Mouse (Mus musculus) gastrocnemius, postnatal 4 days (tissue): Measurements from ENCODE around the gene Donson. TPM values are rescaled to one million over a fixed set of nuclear protein-coding genes. Genes with fewer than 3 reads are reported as not detected.

Source experiments
- DNase-seq, 2 experiments: peaks; one replicate each; pipeline ENCODE4 v3.0.0; 2021 to 2022; ENCODE audit warnings: low spot score in 2 of 2, mixed read lengths in 2 of 2
- total RNA-seq, 2 experiments: library from RNA; stranded (reverse); gene quantifications; 2 replicates each; pipeline ENCODE4 v1.2.3; 2021

Gene Donson
- total RNA-seq, 2 experiments from 2014 or later: 6.9 to 9.6 TPM

DNA sequence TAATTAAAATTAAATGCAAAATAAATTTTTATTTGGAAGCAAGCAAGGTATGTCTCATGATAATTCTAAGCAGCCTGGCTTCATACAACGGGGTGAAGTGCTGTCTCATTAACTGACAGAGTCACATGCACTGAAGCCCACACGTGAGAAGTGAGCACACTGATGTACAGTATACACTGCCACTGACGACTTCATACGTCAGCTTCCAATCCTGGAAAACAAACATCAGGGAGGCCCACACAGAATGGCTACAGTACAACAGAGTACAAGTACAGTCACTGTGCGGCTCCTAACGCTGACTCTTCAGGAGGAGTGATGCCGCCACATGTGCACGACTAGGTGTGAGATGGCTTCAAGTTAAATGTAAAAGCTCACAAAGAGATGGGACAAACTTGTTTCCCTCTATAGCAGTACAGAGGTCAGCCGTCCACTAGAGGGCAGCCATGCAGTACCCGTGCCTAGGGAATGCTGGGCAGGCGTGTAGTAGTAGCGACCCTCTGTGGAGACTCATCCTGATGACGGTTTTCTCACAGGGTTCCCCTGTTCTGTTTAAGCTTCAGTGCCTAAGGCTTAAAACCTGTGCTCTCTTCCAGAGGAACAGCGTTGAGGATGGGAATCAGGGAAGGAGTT, 6.0 kb upstream of the Donson start:
- peak; percentile 61 to 81 for DNase-seq

GRCm38 (mm10) chr16:91689791-91690190, 1.2 kb upstream of the Donson start:
- DNase-seq: no peak

GRCm38 (mm10) chr16:91688023-91688618, 449 bp downstream of the Donson start:
- no peak for DNase-seq

DNA sequence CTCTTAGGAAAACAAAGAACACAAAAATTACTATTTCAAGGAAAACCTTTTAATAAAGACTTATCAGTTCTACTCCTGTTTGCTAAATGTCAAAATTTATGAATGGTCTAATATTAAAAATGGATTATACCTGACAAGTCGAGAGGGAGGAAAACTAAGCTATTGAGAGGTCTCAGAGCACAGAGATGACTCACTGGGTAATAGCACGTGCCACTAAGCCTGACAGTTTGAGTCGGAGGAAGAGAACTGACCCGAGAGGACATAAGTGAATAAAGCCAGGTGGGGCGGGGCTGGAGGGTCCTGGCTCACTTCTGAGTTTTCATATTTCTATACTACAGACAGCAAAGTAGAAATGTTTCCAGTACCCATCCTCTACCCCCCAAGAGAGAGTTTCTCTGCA, 2.2 kb downstream of the Donson start:
- DNase-seq: no peak

DNA sequence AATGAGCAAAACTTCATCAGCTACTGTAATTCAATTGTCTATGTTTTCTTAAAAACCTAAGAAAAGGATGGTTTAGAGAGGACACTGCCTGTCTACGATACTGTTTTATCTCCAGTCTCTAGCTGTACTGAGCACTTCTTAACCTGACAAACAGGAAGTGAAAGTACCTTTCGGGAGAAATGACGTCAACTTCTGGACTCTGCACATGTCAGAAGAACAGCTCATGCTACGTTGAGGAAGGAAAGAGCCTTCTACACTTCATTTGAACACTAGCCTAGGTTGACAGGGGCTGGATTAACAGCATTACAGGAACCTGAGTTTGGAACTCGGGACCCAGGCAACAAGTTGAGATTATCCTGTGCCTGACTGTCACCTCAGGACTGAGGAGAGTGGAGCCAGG, 3.0 kb downstream of the Donson start:
- no peak for DNase-seq

DNA sequence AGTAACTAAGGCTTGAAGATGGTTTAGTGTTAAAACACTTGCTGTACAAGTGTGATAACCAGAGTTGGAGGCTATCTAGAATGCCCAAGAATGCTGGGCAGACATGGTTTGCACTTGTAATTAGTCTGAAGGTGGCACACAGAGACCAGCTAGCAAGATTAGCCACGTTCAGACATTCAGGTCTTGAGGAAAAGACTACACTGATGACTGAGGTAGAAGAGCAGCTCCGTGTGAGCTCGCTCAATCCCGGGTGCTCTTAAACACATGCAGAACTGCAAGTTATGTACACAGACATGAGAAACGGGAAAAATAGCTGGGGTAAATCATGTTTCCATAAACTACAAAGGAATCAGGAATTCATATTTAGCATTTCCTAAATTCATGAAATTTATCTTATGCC, 7.9 kb downstream of the Donson start:
- DNase-seq: no peak

- DNase-seq: no peak
Measured at GRCm38 (mm10) chr16:91678147-91678911, 10.2 kb downstream of the Donson start.

GRCm38 (mm10) chr16:91674500-91674899, 14.1 kb downstream of the Donson start:
- no peak for DNase-seq

DNA sequence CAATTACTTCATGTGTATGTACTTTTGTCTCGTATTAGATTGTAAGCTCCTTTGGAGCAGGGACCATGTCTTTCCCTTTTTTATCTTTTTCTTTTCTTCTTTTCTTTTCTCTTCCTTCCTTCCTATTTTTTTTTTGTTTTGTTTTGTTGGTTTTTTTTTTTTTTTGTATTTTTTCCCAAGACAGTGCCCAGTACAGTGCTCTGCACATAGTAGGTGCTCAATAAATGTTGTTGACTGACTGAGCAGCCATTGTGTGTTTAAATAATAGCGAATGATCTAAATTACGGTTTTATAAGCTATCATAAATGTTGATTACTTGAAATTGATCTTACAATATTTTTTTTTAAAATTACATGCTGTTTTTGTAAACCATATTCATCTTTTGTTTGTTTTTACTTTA, 24.8 kb downstream of the Donson start:
- no peak for DNase-seq

- DNase-seq: no peak
Measured at GRCm38 (mm10) chr16:91662336-91662735, 26.2 kb downstream of the Donson start.

- DNase-seq: no peak
Measured at GRCm38 (mm10) chr16:91661397-91661796, 27.2 kb downstream of the Donson start.

GRCm38 (mm10) chr16:91659798-91660197, 28.8 kb downstream of the Donson start:
- no peak for DNase-seq

DNA sequence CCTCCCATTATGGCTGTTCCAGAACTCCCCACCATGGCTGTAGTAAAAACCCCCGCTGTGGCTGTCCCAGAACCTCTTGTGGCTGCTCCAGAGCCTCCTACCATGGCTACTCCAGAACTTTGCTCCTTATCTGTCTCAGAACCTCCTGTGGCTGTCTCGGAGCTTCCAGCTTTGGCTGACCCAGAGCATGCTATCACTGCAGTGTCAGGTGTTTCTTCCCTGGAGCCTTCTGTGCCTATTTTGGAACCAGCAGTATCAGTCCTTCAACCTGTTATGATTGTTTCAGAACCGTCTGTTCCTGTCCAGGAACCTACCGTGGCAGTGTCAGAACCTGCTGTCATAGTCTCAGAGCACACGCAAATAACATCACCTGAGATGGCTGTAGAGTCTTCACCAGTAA, 30.1 kb downstream of the Donson start:
- no peak for DNase-seq

DNA sequence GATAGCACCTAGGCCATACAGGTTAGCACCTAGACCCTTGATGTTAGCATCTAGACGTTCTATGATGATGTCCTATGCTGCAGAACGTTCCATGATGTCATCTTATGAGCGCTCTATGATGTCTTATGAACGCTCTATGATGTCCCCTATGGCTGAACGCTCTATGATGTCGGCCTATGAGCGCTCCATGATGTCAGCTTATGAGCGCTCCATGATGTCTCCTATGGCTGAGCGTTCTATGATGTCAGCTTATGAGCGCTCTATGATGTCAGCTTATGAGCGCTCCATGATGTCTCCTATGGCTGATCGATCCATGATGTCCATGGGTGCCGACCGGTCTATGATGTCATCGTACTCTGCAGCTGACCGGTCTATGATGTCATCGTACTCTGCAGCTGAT, 31.3 kb downstream of the Donson start:
- DNase-seq: no peak

GRCm38 (mm10) chr16:91655285-91655684, 33.3 kb downstream of the Donson start:
- no peak for DNase-seq

GRCm38 (mm10) chr16:91652191-91652590, 36.4 kb downstream of the Donson start:
- no peak for DNase-seq

DNA sequence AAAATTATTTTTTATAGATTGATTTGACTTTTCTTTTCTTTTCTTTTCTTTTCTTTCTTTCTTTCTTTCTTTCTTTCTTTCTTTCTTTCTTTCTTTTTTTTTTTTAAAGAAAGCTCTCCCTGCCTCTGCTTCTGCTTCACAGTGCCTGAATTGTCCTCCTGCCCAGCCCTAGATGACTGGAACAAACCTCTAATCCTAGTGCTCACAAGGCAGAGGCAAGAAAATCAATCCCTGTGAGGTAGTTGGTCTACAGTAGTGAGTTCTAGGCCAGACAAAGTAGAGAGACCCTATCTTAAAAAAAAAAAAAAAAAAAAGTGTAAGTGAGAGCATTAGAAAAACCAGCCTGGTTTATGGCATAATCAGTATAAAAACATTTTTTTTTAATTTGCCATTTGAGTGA, 38.8 kb downstream of the Donson start:
- no peak for DNase-seq

DNA sequence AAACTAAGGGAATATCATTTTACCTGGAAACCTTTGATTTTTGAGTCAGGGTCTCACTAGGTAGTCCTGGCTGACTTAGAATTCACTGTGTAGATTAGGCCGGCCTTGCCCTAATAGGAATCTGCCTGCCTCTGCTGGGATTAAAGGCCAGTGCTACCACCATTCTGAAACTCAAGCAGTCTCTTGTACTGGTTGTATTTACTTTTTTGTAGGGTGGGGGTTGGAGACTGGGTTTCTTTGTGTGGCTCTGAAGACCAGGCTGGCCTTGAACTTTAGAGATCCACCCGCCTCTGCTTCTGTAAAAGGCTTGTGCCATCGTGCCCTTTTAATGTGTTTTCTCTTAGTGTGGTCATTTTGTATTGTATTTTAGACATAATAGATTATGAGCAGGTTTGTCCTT, 39.3 kb downstream of the Donson start:
- no peak for DNase-seq

DNA sequence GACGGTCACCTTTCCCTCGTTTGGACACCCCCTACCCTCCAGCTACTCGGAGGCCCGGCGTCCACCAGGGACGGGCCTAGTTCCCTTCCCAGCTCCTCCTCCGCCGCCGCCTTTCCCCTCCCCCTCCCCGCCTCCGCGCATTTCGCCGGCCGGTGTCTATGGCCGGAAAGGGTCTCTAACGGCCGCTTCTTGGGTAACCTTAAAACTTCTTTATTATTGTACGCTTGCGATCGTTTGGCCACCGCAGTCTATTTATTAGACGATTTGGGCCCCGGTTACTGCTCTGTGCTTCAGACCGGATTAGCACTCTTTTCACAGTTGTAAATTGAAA, 40.4 kb downstream of the Donson start:
- DNase-seq: peak; percentile 75 to 86

- DNase-seq: peak; percentile 87 to 95
Measured at GRCm38 (mm10) chr16:91647461-91648219, 40.9 kb downstream of the Donson start, which contains the start of gene Son. TSS of gene Son (plus strand) at chr16:91647506.

GRCm38 (mm10) chr16:91646681-91647419, 41.7 kb downstream of the Donson start, which contains the start of gene Gart:
TSS of gene Gart (minus strand) at chr16:91646952.
- DNase-seq: peak; percentile 94 to 96
